Mouse (Mus musculus) granulocyte monocyte progenitor cell, adult 5-6 weeks (primary cell): ENCODE data around the gene Rims3. TPM values are rescaled to one million over a fixed set of nuclear protein-coding genes. Genes with fewer than 3 reads are reported as not detected.

Experiments
- ATAC-seq: replicated peaks from 2 replicates; pipeline ENCODE4 v1.8.0; 2016; ENCODE audit warnings: mild to moderate bottlenecking, moderate TSS enrichment, inconsistent platforms; ENCODE audit not compliant: poor library complexity, severe bottlenecking
- total RNA-seq, 2 experiments: library from RNA; stranded (forward) in 1 of 2; stranded (reverse) in 1 of 2; fragments of 200-712, 200-1000 nt in 1 of 2; fragments of >200 nt in 1 of 2; fragmentation: Nextera tagmentation in 1 of 2; gene quantifications; 2 replicates each; pipeline ENCODE4 v1.2.3; 2014 to 2017

Rims3 gene
- total RNA-seq, 2 experiments from 2014 or later, result not detected

DNA sequence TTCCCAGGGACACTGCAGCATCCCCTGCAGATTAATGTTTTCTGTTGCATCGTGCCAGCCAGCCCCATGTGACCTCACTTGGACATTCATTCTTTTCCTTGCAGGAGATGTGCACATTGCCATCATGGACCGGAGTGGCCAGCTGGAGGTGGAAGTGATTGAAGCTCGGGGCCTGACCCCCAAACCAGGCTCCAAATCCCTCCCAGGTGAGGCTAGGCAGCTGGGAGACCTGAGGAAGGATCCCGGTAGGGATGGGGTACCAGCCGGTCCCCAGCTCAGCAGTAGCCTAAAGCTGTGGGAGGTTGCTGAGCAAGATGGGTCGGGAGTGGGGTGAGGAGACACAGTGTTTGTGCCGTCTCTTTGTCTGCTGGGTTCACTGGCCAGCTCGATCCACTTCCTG, 34.3 kb downstream of the Rims3 start:
- ATAC-seq, result no peak

DNA sequence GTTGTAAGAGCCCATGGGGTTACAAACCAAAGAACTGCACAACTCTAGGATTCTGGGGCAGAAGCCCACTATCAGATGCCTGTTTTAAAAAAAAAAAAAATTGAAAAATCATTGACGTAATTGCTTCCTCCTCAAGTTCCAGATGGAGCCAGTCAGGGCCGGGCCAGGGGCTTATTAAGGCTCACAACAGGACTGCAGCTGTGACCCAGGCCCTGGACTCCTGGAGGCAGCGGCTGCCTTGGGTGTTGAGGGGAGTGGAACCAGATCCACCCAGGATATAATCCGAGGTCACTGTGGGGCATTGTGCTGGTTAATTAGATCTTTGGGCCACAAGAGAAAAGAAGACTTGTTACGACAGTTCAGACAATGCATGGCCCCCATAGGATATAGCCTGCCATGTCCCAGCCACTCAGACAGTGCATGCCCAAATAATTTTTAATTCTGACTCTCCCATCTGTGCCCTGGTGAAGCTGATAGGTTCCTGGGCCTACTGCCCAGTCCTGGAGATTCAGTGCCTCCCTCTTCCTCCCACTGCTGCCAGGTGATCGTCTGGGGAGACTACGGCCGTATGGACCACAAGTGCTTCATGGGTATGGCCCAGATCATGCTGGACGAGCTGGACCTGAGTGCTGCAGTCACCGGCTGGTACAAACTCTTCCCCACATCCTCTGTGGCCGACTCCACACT, 36.3 kb downstream of the Rims3 start:
- no peak for ATAC-seq

DNA sequence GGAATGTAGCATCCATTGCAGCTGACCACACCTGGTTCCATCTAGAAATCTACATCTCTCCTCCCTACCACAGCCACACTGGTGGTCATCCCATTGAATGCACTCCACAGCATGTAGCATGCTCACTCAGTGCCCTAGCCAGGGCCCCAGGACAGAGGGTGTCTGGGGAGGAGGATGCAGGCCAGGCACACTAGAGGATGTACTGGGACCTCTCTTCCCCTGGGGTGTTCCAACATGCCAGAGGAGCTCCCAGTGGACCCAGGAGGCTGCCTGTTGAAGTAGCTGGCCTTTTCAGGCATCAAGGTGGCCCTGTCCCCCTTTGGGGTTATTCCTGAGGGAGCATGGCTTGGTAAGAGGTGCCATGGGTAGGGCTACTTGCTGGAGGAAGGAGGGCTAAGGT, 37.3 kb downstream of the Rims3 start:
- ATAC-seq, result no peak

DNA sequence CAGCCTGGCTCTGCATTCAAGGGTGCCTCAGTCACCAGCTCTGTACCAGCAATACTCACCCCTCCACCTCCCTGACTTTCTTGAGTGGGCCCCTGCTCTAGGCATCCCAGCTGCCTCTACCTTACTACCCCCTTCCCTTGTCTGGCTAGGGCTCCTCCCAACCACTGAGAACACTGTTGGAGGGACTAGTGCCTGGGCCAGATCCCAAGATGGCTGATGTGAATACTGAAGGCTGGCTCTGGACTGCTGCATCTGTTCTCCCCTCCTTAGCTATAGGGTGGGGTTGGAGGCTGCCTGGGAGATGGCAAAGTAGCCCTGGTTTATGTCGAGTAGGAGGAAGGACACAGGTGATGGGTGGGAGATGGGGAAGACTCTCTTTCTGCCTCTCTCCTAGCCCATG, 37.9 kb downstream of the Rims3 start:
- no peak for ATAC-seq

DNA sequence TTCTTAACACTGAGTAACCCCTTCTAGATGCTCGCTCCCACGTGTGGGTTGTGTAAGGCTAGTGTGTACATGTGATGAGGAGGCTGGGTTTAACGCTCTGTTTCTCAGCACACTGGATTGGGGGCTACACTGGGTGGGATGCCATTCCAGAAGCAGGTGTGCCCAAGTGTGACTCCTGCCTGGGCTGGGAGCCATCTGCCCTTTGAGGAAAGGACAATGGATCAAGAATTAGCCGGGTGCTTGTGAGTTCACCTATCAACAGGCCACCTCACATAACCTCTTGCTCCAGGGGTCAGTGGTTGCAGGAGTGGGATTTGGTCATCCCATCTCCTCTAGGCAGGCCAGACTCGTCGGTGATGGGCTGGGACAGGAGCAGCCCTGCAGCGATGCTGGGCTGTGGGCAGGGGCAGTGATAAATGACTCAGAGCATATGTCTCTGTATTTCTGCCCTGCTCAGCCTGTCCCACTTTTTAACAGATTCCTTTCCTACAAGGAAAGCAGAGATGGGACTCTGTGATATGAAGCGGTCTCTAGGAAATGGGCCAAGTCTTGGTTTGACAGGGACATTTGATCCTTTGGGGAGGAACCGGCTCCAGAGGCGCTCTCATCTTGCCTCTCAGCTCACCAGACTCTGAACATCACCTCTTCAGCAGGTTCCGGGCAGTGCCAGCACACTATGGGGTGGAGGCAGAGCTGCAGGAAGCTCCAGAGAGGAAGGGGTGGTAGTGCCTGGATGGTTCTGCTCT, 39.2 kb downstream of the Rims3 start:
- ATAC-seq, result no peak

DNA sequence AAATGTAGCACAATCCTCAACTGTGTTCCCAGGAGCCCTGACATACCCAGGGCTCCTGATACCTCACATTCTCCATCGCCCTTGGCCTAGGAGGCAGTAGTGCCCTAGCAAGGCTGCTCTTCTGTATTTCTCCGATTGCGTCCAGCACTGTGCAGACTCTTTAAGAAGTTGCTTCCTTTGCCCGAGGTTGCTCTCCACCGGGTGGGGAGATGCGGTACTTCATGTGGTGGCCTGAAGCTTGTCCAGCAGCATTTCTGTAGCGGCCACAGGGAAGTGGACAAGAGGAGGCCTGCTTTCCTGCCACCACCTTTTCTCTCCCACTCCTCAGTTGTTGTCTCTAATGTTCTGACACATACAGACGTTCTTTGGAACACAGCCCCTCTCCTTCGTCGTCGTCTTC, 40.0 kb downstream of the Rims3 start:
- no peak for ATAC-seq

DNA sequence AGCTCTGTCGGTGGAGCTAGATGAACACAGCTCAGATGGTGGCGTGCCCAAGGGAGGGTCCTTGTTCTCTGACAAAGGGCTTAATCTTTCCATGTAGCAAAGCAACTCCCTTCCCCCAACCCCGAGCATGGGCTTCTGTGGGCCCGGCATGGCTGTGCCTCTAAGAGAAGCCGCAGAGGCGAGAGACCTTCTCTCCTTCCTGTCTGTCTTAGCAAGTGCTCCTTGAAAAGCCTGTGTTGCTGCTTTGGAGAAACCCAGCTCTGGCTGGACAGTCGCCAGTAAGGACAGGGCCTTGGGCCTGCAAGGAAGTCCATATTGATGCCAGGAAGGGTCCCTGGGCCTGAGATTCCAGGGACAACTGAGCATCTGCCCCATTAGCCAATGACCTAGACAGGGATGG, 40.6 kb downstream of the Rims3 start:
- no peak for ATAC-seq

DNA sequence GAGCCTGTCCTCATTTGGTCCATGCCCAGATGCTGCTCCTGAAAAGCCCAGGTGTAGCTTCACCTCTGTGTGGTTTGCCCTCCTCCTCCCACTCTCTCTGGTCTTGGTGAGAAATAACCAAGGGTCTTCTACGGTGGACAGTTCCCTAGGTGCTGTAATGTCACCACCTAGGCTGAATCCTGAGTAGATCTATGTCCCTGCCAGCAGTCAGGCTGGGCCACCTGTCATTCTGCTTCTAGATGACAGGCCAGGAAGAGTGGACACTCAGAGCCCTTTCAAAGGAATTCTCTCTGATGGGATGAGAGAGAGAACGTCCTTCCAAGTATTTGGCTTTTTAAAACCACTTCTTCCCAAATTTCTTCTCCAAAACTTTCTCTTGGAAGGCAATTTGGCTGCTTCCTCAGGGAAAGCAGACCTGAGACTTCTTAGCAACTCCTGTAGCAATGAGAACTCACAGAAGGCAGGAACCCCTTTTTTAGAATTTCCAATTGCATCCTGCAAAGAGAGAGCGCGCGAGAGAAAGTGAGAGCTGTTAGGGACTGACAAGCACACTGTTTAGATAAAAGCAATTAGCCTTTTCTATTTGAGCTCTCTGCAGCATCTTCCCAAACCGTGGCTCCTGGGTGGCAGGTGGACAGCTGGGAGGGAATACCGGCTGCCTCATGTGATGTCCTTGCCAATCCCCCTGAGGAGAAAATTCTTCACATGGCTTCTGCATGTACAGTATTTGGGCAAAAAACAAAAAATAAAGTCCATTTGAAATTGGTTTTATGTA, 41.4 kb downstream of the Rims3 start:
- no peak for ATAC-seq

DNA sequence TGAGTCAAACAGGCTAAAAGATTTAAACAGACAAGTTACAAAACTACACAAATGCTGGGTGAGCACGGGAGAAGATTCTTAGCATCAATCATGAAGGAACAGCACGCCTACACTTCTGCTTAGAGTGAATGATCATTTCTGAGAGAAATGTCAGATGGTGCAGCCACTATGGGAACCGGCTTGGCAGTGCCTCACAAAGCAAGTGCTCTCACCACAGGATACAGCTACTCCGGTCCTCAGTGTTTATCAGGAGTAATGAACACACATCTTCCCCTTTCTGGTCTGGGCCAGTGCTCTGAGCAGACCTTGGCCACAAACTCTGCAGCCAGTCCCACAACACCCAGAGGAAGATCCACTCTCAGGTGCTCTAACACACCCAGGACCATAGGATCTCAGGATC, 49.9 kb downstream of the Rims3 start:
- peak; percentile 42; the same call in 1 of the 2 replicates for ATAC-seq

DNA sequence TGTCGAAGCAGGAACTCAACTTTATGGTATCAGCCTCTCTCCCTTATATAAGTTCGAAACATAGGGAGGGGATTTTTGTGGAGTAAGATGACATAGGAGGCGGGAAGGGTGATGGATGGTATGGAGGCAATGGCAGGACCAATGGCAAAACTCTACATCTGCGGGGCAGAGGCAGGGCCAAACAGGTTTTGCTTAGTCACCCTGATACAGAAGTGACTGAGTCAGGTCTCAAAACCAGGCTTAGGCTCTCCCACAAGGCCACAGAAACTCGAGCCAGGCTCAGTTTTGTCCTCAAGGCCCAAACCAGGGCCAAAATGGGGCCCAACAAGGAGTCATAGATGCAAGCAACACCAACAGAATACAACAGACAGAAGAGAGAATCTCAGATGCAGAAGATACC, 51.0 kb downstream of the Rims3 start:
- ATAC-seq, result no peak

DNA sequence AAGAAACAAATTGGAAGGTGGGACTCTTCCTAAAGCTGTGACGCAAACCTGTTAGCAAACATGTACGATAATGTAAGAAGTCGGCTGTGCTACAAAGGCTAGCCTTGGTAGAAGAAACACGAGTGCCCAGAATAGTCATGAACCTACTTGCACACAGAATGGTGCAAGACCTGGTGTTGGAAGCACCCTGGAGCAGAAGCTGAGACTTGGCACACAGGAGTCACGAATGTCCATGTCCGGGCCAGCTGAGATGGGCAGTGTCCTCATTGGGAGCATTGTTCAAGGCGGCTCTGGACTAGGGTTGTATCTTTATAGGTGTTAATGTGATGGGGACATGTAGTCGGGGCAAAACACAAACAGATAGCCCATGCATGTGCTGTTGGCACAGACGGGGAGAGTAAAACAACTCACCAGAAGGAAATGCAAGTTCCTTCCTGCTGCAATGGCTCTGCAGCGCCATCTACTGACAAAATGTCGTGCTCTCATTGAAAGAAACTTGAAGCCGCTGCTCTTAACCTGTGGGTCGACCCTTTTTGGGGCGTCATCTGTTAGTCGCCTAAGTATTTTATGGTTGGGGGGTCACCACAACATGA, 55.0 kb downstream of the Rims3 start:
- peak; percentile 67 for ATAC-seq

DNA sequence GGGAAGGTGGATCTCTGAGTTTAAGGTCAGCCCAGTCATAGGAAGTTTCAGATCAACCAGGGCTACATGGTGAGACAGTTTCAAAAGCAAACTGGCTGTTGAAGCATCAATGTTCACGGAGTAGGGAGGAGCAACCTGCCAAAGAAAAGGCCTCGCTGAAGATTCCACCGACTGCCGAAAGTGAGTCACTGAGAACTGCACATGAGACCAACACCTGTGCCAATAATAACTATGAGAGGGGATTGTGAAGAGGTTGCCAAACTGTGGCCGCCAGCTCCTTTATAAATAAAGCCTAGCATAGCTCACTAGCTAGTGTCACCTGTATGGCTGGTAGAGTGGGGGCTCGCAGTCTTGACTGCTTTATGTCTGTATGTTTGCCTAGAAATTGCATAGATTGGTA, 56.5 kb downstream of the Rims3 start:
- ATAC-seq, result no peak

DNA sequence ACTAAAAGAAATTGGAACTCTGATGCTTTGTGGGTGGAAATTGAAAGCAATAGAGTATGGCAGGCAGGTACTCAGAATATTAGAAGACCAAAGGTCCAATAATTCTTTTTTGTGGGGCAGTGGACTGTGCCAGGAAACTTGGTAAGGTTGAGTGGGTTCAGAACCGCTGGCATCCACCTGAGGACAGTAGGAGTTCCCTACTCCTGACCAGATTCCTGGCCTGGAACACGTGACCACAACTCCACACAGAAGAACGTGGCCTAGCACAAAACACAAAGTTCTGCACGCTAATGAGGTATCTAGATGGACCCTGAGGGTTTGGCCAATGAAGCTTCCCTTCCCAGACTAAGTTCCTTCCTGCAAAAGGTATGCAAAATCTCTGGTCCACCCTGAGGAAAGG, 58.2 kb downstream of the Rims3 start:
- no peak for ATAC-seq

DNA sequence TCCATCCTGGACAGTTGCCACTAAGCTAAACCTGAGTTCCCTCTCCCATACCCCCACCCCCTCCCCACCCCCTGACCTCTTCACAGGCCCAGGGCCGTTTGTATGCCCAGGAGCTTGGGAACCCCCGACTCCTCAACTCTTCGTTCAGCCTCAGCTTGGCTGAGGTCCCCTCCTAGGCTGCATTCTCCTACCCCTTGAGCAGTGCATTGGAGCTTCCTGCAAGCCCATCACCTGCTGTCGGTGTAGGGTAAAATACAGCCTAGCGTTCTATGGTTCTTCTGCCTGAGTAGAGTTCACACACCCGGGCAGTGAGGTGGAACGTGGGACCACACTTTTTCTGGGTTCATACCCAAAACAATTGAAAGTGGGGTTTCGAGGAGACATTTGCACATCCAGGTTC, 58.8 kb downstream of the Rims3 start:
- no peak for ATAC-seq

DNA sequence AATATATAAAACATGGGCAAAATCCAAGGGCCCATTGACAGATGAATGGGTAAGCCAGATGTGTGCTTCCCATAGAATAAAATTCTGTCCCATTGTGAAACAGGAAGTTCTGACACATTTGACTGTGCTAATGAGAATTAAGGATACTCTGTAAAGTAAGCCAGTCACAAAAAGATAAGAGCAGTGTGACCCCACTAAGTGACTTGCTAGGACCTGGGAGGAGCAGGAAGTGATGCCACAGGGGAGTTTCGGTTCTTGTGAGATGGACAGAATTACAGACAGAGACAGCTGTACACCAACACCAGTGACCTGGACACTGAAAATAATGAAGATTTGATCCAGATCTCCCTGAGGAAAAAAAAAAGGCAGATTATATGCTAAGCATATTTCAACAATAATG, 59.2 kb downstream of the Rims3 start:
- peak; percentile 72 for ATAC-seq

DNA sequence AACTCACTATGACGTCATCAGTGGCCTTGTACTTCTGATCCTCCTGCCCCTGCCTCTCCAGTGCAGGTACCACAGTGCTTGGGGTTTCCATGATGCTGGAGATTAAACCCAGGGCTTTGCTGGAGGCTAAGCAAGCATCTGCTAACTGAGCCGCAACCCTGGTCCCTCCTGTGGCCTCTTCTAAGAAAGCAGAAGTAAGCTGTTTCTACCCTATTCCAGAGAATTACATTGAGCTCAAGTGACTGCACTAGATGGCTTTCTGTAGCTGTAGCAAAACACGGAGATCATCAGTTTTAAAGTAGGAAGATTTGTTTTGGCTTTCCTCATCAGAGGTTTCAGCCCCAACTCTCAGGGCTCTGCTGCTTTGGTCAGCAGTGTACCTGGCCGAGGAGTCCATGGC, 59.9 kb downstream of the Rims3 start:
- ATAC-seq, result peak; percentile 69

DNA sequence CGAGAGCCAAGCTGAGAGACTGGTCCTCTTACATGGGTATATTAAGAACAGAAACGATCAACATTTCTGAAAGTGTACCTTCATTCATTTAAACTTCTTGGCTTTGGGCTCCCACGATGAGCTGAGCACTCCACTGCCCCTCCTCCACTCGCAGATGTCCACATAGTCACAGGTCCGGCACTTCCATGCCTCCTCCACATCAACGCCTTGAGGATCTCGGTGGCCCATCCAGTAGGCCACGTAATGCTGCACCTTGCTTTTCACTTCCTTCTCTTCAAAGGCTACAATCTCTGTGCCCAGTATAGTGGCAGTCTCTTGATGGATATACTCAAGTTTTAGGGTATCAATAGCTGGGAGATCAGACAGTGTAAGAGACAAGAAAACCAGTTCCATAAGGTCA, 66.8 kb downstream of the Rims3 start:
- no peak for ATAC-seq

DNA sequence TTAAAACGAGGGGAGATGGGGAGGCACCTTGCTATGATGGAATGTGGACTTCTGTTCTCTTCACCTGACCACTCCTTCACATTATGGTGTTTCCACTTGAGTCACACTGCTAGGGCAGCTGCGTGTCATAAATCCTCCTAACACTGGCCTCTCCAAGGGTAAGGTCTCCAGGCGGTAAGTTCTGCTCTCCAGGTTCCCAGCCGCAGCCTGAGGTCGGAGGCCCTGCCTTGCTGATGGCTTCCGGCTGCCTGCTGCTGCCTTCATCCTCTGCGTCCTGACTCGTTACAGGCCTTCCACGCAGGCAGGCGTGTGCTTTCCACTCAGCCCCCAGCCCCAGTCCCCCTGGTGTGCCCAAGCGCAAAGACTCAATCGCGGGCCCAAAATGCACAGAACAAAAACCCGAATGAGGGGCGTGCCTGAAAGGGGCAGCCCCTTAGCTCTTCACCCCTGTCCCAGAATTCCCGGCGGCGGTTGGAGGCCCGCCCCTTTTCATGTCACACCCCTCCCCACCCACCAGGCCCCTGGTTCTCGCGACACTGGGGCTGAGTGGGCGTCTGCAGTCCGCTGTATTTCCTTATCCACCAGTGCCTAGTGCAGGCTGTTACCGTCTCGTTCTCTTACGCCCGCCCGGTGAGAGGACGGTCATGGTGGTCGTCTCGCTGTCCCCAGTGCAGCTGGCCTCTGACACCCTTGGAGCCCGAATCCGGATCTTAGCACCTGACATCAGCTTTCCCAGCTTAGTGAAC, 70.1 kb downstream of the Rims3 start, which contains the start of gene Exo5:
Gene Exo5 (minus strand): TSS at position 464 of the 746 bp plus-strand sequence.
- peak; percentile 97 for ATAC-seq

DNA sequence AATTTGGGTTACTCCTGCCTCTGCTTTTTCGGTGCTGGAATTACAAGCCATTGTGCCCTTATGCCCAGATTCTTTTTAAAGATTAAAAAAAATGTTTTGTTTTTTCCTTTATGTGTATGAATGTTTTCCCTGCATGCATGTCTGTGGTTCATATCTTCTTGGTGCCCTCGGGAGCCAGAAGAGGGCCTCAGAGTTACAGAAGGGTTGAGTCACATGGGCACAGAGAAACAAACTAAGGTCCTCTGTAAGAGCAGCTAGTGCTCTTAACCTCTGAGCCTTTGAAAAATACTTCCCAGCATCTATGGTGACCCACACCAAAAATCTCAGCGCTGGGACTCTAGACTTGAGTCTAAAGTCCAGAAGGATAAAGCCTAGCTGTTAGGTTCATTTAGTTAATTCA, 70.8 kb downstream of the Rims3 start:
- peak; percentile 28; the same call in 1 of the 2 replicates for ATAC-seq

DNA sequence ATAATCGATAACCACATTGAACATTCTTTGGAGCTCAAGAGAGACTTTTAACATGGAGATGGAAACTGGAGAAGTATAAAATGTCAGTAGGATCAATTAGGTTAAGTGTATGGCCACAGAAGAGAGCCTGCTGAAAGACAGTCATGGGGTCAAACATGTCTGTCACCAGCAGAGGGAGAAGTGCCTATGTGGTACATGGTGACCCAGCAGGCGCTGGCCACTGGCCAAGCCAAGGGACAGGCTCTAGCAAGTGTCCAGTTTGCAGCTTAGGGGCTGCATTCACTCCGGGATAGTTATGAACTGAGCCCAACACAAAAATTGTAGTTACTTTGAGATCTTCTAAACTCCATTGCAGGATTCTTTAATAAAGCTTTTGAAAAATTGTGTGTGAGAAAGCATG, 74.1 kb downstream of the Rims3 start:
- no peak for ATAC-seq
